Mouse (Mus musculus): ENCODE measurements around the gene Cdh23.

The Cdh23 gene

GRCm38 (mm10) chr10:60398051-60398814, 298.1 kb downstream of the Cdh23 start:
- DNase-seq (ENCODE audit: low spot score), result no peak

- DNase-seq (ENCODE audit: low spot score), result no peak
These were observed 300.7 kb downstream of the Cdh23 start for GRCm38 (mm10) chr10:60395605-60396004.

- no peak for DNase-seq (ENCODE audit: low spot score)
These were observed 301.4 kb downstream of the Cdh23 start for GRCm38 (mm10) chr10:60394936-60395335.

- DNase-seq (ENCODE audit: low spot score), result no peak
These were observed 304.6 kb downstream of the Cdh23 start for GRCm38 (mm10) chr10:60391661-60392060.

- DNase-seq (ENCODE audit: low spot score), result no peak
These were observed 305.3 kb downstream of the Cdh23 start for GRCm38 (mm10) chr10:60390904-60391420.

GRCm38 (mm10) chr10:60390177-60390903, 305.9 kb downstream of the Cdh23 start:
- DNase-seq (ENCODE audit: low spot score), result no peak

GRCm38 (mm10) chr10:60389447-60389865, 306.8 kb downstream of the Cdh23 start:
- no peak for DNase-seq (ENCODE audit: low spot score)

GRCm38 (mm10) chr10:60388332-60388731, 308.0 kb downstream of the Cdh23 start:
- DNase-seq (ENCODE audit: low spot score), result no peak

- no peak for DNase-seq (ENCODE audit: low spot score)
These were observed 315.0 kb downstream of the Cdh23 start for GRCm38 (mm10) chr10:60381142-60381925.

GRCm38 (mm10) chr10:60380229-60380628, 316.1 kb downstream of the Cdh23 start:
- DNase-seq (ENCODE audit: low spot score), result no peak

GRCm38 (mm10) chr10:60379419-60379957, 316.8 kb downstream of the Cdh23 start:
- no peak for DNase-seq (ENCODE audit: low spot score)

GRCm38 (mm10) chr10:60376704-60377103, 319.6 kb downstream of the Cdh23 start:
- no peak for DNase-seq (ENCODE audit: low spot score)

- no peak for DNase-seq (ENCODE audit: low spot score)
These were observed 322.2 kb downstream of the Cdh23 start for GRCm38 (mm10) chr10:60373937-60374578.

GRCm38 (mm10) chr10:60373543-60373936, 322.8 kb downstream of the Cdh23 start:
- no peak for DNase-seq (ENCODE audit: low spot score)

- no peak for DNase-seq (ENCODE audit: low spot score)
These were observed 324.5 kb downstream of the Cdh23 start for GRCm38 (mm10) chr10:60371596-60372386.

- DNase-seq (ENCODE audit: low spot score), result no peak
These were observed 325.7 kb downstream of the Cdh23 start for GRCm38 (mm10) chr10:60370601-60371061.

GRCm38 (mm10) chr10:60370098-60370497, 326.2 kb downstream of the Cdh23 start:
- no peak for DNase-seq (ENCODE audit: low spot score)

GRCm38 (mm10) chr10:60369405-60369804, 326.9 kb downstream of the Cdh23 start:
- no peak for DNase-seq (ENCODE audit: low spot score)

- DNase-seq (ENCODE audit: low spot score), result no peak
These were observed 328.4 kb downstream of the Cdh23 start for GRCm38 (mm10) chr10:60367904-60368303.

GRCm38 (mm10) chr10:60367145-60367544, 329.1 kb downstream of the Cdh23 start:
- no peak for DNase-seq (ENCODE audit: low spot score)

GRCm38 (mm10) chr10:60363426-60363825, 332.9 kb downstream of the Cdh23 start:
- no peak for DNase-seq (ENCODE audit: low spot score)
